Mouse (Mus musculus): ENCODE results near the gene Prop1. TPM values are rescaled to one million over a fixed set of nuclear protein-coding genes. Genes with fewer than 3 reads are reported as not detected.

Prop1 gene
- polyA plus RNA-seq, 1 experiment from 2014 or later: not detected

GRCm38 (mm10) chr11:50931451-50931866 lies 22.1 kb downstream of the Prop1 start, which contains the start of gene Zfp354b:
Gene Zfp354b (minus strand): TSS chr11:50931633.
- Histone ChIP-seq H3K4me3 (peak within 1 kb of the TSS; percentile 62), H3K27me3 (no peaks in the 10 kb centered on the region), H3K9me3 (replicated peaks) (no peaks in the 10 kb centered on the region), H3K4me1 (peaks cover 12% of the 10 kb centered on the region), H3K36me3 (ENCODE audit: poor library complexity, severe bottlenecking) (no peaks in the 10 kb centered on the region), H3K27ac (0 out of 2 replicates have a peak within 1 kb of the TSS, but pooled peaks have one; percentile 14), H3K4me2 (peak within 1 kb of the TSS; percentile 83), H3K9ac (peak within 1 kb of the TSS; percentile 75)
- WGBS: under 1% methylated on average over 18 of the region's 18 CpGs
- ATAC-seq: peak; percentile 97

GRCm38 (mm10) chr11:50931021-50931420 lies 22.5 kb downstream of the Prop1 start:
- WGBS: 2% methylated on average over 16 of the region's 16 CpGs
- H3K27ac ChIP-seq: no peak overlapping the region
- ATAC-seq: peak; percentile 79
- peak overlapping the region; percentile 62 for H3K4me3 ChIP-seq
- peak overlapping the region; percentile 83 for H3K4me2 ChIP-seq
- H3K4me1 ChIP-seq: peaks cover 12% of the 10 kb centered on the region
- H3K9me3 ChIP-seq (replicated peaks): no peaks in the 10 kb centered on the region
- no peaks in the 10 kb centered on the region for H3K27me3 ChIP-seq
- H3K36me3 ChIP-seq (ENCODE audit: poor library complexity, severe bottlenecking): no peaks in the 10 kb centered on the region
- peak overlapping the region; percentile 75 for H3K9ac ChIP-seq

GRCm38 (mm10) chr11:50930469-50931014 lies 23.0 kb downstream of the Prop1 start:
- Histone ChIP-seq H3K9me3 (replicated peaks) (no peaks in the 10 kb centered on the region), H3K9ac (peak overlapping the region; percentile 75), H3K4me1 (peaks cover 12% of the 10 kb centered on the region), H3K4me2 (peak overlapping the region; percentile 83), H3K4me3 (peak overlapping the region; percentile 62), H3K27me3 (no peaks in the 10 kb centered on the region), H3K36me3 (ENCODE audit: poor library complexity, severe bottlenecking) (no peaks in the 10 kb centered on the region), H3K27ac (no peak overlapping the region)
- no peak for ATAC-seq
- WGBS: 34% methylated on average over 14 of the region's 14 CpGs

- peaks cover 38% of the 10 kb centered on the region for H3K36me3 ChIP-seq (ENCODE audit: poor library complexity, severe bottlenecking)
- peak within 1 kb of the TSS; percentile 77 for H3K27ac ChIP-seq
- peak within 1 kb of the TSS; percentile 50 for H3K4me2 ChIP-seq
- ATAC-seq: peak; percentile 98
- H3K4me1 ChIP-seq: peaks cover 10% of the 10 kb centered on the region; the same call in 1 of the 2 replicates
- peak within 1 kb of the TSS; percentile 91 for H3K9ac ChIP-seq
- under 1% methylated on average over 47 of the region's 47 CpGs for WGBS
- peaks cover 31% of the 10 kb centered on the region for H3K9me3 ChIP-seq (replicated peaks)
- no peaks in the 10 kb centered on the region for H3K27me3 ChIP-seq
- H3K4me3 ChIP-seq: peak within 1 kb of the TSS; percentile 84
Measured at GRCm38 (mm10) chr11:50915671-50916320, 37.8 kb downstream of the Prop1 start, which contains the start of gene Zfp2. Gene Zfp2 (minus strand): TSS chr11:50916165.

- Histone ChIP-seq H3K27me3 (no peaks in the 10 kb centered on the region), H3K27ac (no peak overlapping the region), H3K4me2 (0 out of 2 replicates have a peak overlapping the region, but pooled peaks have one; percentile 50), H3K4me3 (no peak overlapping the region), H3K9ac (no peak overlapping the region), H3K36me3 (ENCODE audit: poor library complexity, severe bottlenecking) (peaks cover 52% of the 10 kb centered on the region), H3K4me1 (peaks cover 10% of the 10 kb centered on the region; the same call in 1 of the 2 replicates), H3K9me3 (replicated peaks) (peaks cover 38% of the 10 kb centered on the region)
- no peak for ATAC-seq
- WGBS: 93% methylated on average over 3 of the region's 3 CpGs
Measured at GRCm38 (mm10) chr11:50914461-50914860, 39.1 kb downstream of the Prop1 start.

- no peak overlapping the region for H3K9ac ChIP-seq
- WGBS: 93% methylated on average over 1 of the region's 1 CpGs
- peaks cover 63% of the 10 kb centered on the region for H3K36me3 ChIP-seq (ENCODE audit: poor library complexity, severe bottlenecking)
- ATAC-seq: no peak
- no peak overlapping the region for H3K4me2 ChIP-seq
- peaks cover 41% of the 10 kb centered on the region for H3K9me3 ChIP-seq (replicated peaks)
- H3K27me3 ChIP-seq: no peaks in the 10 kb centered on the region
- no peak overlapping the region for H3K4me3 ChIP-seq
- H3K4me1 ChIP-seq: peaks cover 10% of the 10 kb centered on the region; the same call in 1 of the 2 replicates
- no peak overlapping the region for H3K27ac ChIP-seq
Measured at GRCm38 (mm10) chr11:50913301-50913700, 40.3 kb downstream of the Prop1 start.

- ATAC-seq: no peak
- 92% methylated on average over 5 of the region's 5 CpGs for WGBS
- H3K9ac ChIP-seq: no peak overlapping the region
- no peaks in the 10 kb centered on the region for H3K27me3 ChIP-seq
- H3K4me1 ChIP-seq: no peaks in the 10 kb centered on the region
- H3K4me2 ChIP-seq: no peak overlapping the region
- no peak overlapping the region for H3K4me3 ChIP-seq
- peaks cover 72% of the 10 kb centered on the region for H3K9me3 ChIP-seq (replicated peaks)
- peaks cover 98% of the 10 kb centered on the region for H3K36me3 ChIP-seq (ENCODE audit: poor library complexity, severe bottlenecking)
- H3K27ac ChIP-seq: no peak overlapping the region
Measured at GRCm38 (mm10) chr11:50908136-50908535, 45.4 kb downstream of the Prop1 start.

Other genes starting within 250 kb of the Prop1 start
- gene Zfp354c, start 126.0 kb downstream of the Prop1 start, polyA plus RNA-seq (2015; fragmentation: Nextera tagmentation; extraction: Ambion mirVana): 44.2 and 45.2 TPM in 2 replicates
- 1.1 and 1.5 TPM in 2 replicates for gene Zfp879, start 112.2 kb downstream of the Prop1 start, polyA plus RNA-seq (2015; fragmentation: Nextera tagmentation; extraction: Ambion mirVana)
- gene Grm6, start 103.1 kb downstream of the Prop1 start, polyA plus RNA-seq (2015; fragmentation: Nextera tagmentation; extraction: Ambion mirVana): not detected in 2 replicates
- 16.7 and 17.6 TPM in 2 replicates for gene Zfp454, start 66.1 kb downstream of the Prop1 start, polyA plus RNA-seq (2015; fragmentation: Nextera tagmentation; extraction: Ambion mirVana)
- 40.6 and 43.9 TPM in 2 replicates for gene Zfp2, start 37.6 kb downstream of the Prop1 start, polyA plus RNA-seq (2015; fragmentation: Nextera tagmentation; extraction: Ambion mirVana)
- 2.2 and 2.3 TPM in 2 replicates for gene Zfp354b, start 22.1 kb downstream of the Prop1 start, polyA plus RNA-seq (2015; fragmentation: Nextera tagmentation; extraction: Ambion mirVana)
- not detected in 2 replicates for gene 4933414I15Rik, start 10.0 kb downstream of the Prop1 start, polyA plus RNA-seq (2015; fragmentation: Nextera tagmentation; extraction: Ambion mirVana)
- not detected in 2 replicates for gene Olfr1378, start 12.8 kb upstream of the Prop1 start, polyA plus RNA-seq (2015; fragmentation: Nextera tagmentation; extraction: Ambion mirVana)
- not detected in 2 replicates for gene Olfr1377, start 28.2 kb upstream of the Prop1 start, polyA plus RNA-seq (2015; fragmentation: Nextera tagmentation; extraction: Ambion mirVana)
- gene Olfr51, start 49.8 kb upstream of the Prop1 start, polyA plus RNA-seq (2015; fragmentation: Nextera tagmentation; extraction: Ambion mirVana): not detected in 2 replicates
- not detected in 2 replicates for gene Olfr54, start 60.5 kb upstream of the Prop1 start, polyA plus RNA-seq (2015; fragmentation: Nextera tagmentation; extraction: Ambion mirVana)
- not detected in 2 replicates for gene Olfr1375, start 94.3 kb upstream of the Prop1 start, polyA plus RNA-seq (2015; fragmentation: Nextera tagmentation; extraction: Ambion mirVana)
- 10.0 and 11.5 TPM in 2 replicates for gene Zfp354a, start 105.5 kb upstream of the Prop1 start, polyA plus RNA-seq (2015; fragmentation: Nextera tagmentation; extraction: Ambion mirVana)